Mouse (Mus musculus): ENCODE measurements around the gene Clca2. TPM values are rescaled to one million over a fixed set of nuclear protein-coding genes. Genes with fewer than 3 reads are reported as not detected.

The Clca2 gene
- polyA plus RNA-seq, 1 experiment from 2014 or later, result 0.09 TPM

Other genes starting within 250 kb of the Clca2 start
- not detected in 2 replicates for gene Clca4b, start 166.9 kb downstream of the Clca2 start, polyA plus RNA-seq (2015; fragmentation: Nextera tagmentation; extraction: Ambion mirVana)
- gene Clca4a, start 124.4 kb downstream of the Clca2 start, polyA plus RNA-seq (2015; fragmentation: Nextera tagmentation; extraction: Ambion mirVana), result not detected in 2 replicates
- not detected in 2 replicates for gene Clca1, start 66.7 kb downstream of the Clca2 start, polyA plus RNA-seq (2015; fragmentation: Nextera tagmentation; extraction: Ambion mirVana)
- gene Odf2l, start 19.1 kb upstream of the Clca2 start, polyA plus RNA-seq (2015; fragmentation: Nextera tagmentation; extraction: Ambion mirVana), result 10.0 and 11.4 TPM in 2 replicates
- 0.91 and 1.3 TPM in 2 replicates for gene Col24a1, start 193.0 kb upstream of the Clca2 start, polyA plus RNA-seq (2015; fragmentation: Nextera tagmentation; extraction: Ambion mirVana)